Mouse (Mus musculus) cerebellum, adult 2 months (tissue): Measurements from ENCODE around the gene Whamm.

ENCODE experiments used
- CTCF ChIP-seq: fragments of 200-500 bp; IDR thresholded peaks from 2 replicates; pipeline ENCODE4 v1.5.1; 2011; ENCODE audit warnings: low read depth, mild to moderate bottlenecking, control low read depth, low read length, moderate library complexity, borderline replicate concordance; ENCODE audit not compliant: insufficient read depth
- POLR2A ChIP-seq: fragments of 200-500 bp; IDR thresholded peaks from 2 replicates; pipeline ENCODE4 v1.6.1; 2011; ENCODE audit warnings: low read length, control low read depth, borderline replicate concordance; ENCODE audit not compliant: insufficient read depth

DNA sequence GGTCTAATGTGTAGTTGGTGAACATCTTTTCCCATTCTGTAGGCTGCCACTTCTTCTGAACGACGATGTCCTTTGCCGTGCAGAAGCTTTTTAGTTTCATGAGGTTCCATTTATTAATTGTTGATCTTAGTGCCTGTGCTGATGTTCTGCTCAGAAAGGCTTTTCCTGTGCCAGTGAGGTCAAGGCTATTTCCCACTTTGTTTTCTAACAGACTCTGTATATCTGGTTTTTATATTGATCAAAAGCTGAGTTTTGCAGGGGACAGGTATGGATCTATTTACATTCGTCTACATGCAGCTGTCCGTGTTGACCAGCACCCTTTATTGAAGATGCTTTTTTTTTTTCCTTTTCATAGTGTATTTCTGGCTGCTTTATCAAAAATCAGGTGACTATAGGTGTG, 8.2 kb downstream of the Whamm start:
- TF ChIP-seq POLR2A = no peak
- no peak for TF ChIP-seq CTCF
